Mouse (Mus musculus) spleen, postnatal 4 days (tissue): Measurements from ENCODE around the gene Cul7.
A peak's percentile ranks its signal among the peaks of the same experiment; 100 is the strongest.

Source experiments
- DNase-seq, 2 experiments: peaks; one replicate each; pipeline ENCODE4 v3.0.0; 2022; ENCODE audit warnings: low spot score in 2 of 2

Gene Cul7

DNA sequence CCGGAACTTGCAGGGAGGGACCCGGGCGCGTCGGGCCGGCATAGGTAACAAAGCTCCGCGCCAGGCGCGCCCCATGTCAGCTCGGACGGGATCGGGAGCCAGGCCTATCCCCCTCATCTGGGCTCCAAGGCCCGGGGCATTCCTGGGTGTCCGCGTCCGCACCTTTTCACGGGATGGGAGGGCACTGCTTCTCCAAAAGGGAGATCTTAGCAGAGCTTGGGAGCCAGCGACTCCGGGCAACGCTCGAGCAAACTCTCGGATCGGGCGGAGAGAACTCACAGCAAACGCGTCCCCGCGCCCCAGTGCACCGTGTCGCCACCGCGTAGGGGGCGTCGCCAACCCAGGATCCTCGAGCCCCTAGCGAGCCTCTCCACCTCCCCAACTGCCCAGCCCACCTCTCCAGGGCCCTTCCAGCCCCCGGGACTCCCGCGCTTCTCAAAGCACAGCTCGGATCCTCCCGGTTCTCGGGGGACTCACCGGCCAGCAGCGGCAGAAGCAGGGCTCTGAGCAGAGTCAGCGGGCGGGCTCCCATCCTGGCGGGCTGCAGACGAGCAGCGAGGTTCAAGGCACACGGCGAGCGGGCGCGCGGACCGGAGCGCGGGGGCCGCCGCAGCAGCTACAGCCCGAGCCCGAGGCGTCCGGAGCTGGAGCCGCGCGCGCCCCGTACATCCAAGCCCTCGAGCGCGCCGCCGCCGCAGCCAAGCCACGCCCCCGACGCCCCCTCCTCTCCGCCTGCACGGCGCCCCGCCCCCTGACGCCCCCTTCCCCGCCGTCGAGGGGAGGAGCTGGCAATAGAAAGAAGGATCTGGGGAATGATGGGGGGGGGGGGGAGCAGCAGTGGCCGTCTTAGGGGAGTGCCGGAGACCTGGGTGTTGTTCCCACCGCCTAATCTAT is 21.1 kb upstream of the Cul7 start, which contains the start of gene Ptk7:
Gene Ptk7, minus strand, starts transcription at position 714 of the 894 bp plus-strand sequence.
- peak; percentile 45 to 69 for DNase-seq

DNA sequence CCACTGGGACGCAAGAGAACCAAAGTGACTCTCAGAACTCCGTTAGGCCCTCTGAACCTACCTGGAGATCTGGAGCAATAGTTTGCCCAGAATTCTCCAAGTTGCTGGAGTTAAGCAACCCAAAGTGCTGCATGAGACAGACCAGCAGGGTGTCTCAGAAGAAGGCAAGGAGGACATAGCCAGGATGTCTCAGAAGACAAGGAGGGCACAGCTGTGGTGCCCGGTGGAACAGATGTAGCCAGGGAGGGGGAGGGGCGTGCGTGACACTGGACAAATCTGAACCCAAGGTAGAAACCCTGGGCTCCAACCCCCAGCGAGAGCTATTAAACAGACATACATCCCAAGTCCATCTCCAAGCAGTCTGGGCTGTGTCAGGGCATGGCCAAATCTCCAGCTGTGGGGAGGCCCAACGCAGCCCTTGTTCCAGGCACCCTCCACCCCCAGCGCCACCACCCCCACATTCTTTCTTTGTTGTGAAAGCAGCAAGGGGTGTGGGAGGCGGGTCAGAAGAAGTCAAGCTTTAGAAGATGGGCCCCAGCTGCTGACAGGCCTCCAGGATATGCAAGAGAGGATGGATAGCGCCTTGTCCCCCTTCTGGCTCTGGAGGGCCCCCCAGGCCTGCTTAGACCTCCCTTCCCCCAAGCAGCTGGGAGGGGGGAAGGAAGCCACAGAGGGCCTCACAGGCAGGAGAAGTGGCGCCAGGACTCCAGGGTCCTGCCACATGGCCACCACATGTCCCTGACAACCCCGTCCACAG is 20.3 kb upstream of the Cul7 start:
- DNase-seq: peak in 1 of 2 experiments; percentile 34

- DNase-seq: peak in 1 of 2 experiments; percentile 36
These were observed 13.2 kb upstream of the Cul7 start for GRCm38 (mm10) chr17:46636831-46637523.

DNA sequence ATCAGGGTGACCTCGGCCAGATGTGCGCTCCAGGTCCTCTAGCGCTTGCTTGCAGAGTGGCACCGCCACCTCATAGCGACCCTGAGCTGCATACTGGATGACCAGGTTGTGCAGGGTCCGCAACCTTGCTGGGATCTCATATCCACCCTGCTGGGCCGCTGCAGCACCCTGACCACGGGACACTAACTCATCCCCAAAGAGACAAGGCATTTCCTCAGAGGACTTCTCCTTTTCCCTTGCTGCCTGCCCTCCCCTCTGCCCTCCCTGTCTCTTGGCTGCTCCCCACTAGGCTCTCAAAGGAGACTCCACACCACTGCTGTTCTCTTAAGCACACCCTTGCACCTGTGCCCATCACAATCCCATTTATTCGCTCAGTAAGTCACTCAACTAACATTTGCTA is 10.2 kb upstream of the Cul7 start:
- DNase-seq: no peak

DNA sequence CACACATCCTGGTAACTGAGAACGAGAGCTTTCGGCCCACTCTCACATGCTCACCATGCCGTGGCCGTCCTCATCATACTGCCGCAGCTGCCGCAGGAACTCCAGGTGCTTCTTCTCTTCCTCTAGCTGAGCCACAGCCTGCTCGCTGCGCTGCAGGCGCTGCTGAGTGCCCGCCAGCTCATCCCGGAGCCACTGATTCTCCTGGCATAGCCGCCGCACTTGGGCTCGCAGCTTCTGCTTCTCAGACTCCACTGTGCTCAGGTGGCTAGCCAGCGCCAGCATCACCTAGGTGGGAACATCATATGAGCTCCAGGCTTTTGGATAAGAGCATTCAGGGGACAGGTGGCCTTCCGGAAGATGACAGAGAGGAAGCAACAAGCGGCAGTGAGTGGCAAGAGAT is 8.1 kb upstream of the Cul7 start:
- DNase-seq: no peak

- no peak for DNase-seq
These were observed 5.9 kb upstream of the Cul7 start for GRCm38 (mm10) chr17:46644152-46644805.

GRCm38 (mm10) chr17:46644916-46645475 is 5.1 kb upstream of the Cul7 start:
- DNase-seq: no peak

GRCm38 (mm10) chr17:46645561-46646321 is 4.4 kb upstream of the Cul7 start, which contains the start of the genes Klc4 and Mrpl2:
Gene Klc4, minus strand, starts transcription at chr17:46646022.
Gene Mrpl2, plus strand, starts transcription at chr17:46646229.
- peak; percentile 98 to 99 for DNase-seq

- DNase-seq: no peak
These were observed 3.8 kb upstream of the Cul7 start for GRCm38 (mm10) chr17:46646322-46646662.

DNA sequence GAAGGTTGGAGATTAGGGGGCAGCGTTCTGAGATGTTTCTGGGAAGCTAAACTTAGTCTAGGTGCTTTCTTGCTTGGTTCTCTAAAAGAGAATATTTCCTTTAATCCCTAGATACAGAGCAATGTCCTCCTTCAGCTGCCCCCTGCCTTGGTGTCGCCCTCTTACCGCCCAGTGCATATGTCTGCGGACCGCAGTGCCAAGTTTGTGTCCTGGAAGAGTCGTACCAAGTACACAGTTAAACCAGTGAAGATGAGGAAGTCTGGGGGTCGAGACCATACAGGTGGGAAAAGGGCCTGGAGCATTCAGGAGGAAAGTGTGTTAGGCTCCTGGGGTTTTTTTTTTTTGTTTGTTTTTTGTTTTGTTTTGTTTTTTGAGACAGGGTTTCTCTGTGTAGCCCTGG is 2.9 kb upstream of the Cul7 start:
- no peak for DNase-seq

DNA sequence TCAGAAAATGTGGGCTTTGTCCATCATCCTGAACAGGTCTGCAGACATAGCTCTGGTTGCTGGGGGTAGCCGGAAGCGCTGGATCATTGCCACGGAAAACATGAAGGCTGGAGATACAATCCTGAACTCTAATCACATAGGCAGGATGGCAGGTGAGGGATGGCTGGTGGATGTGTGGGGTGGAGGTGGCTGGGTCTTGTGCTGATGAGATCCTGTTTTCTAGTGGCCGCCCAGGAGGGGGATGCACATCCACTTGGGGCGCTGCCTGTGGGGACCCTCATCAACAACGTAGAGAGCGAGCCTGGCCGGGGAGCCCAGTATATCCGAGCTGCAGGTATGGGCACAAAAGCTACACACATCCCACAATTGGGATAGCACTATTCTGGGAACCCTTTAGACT is 1.7 kb upstream of the Cul7 start:
- no peak for DNase-seq

- DNase-seq: peak in 1 of 2 experiments; percentile 62
These were observed 326 bp upstream of the Cul7 start for GRCm38 (mm10) chr17:46649811-46650210.

GRCm38 (mm10) chr17:46651292-46651691 is 1.2 kb downstream of the Cul7 start:
- DNase-seq: peak in 1 of 2 experiments; percentile 59

DNA sequence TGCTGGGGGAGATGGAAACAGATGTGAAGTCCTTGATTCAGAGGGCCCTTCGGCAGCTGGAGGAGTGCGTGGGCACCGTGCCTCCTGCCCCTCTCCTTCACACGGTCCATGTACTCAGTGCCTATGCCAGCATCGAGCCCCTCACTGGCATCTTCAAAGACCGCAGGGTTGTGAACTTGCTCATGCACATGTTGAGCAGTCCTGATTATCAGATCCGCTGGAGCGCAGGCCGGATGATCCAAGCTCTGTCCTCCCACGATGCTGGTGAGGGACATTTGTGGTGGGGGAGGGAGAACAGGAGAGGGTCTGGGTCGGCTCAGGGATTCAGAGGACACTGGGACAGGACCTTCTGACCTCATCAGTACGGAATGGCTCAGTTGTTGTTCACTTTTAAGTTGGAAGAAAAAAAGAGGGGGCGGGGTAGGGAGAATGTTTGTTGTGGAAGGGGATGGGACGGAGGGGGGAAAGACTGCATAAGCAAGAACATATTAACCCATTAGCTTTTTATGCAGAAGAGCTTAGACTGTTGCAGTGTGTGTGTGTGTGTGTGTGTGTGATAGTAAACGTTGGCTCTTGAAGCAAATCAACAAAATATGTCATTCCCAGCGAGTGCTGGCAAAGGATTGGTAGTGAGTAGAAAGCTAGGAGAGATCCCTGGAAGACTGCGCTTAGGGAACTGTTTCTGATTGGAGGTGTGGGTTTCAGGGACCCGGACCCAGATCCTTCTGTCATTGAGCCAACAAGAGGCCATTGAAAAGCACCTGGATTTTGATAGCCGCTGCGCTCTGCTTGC is 1.8 kb downstream of the Cul7 start:
- peak in 1 of 2 experiments; percentile 60 for DNase-seq

- no peak for DNase-seq
These were observed 5.9 kb downstream of the Cul7 start for GRCm38 (mm10) chr17:46656054-46656453.

GRCm38 (mm10) chr17:46661351-46661750 is 11.2 kb downstream of the Cul7 start:
- no peak for DNase-seq

- no peak for DNase-seq
These were observed 11.8 kb downstream of the Cul7 start for GRCm38 (mm10) chr17:46661981-46662380.

GRCm38 (mm10) chr17:46662730-46663129 is 12.6 kb downstream of the Cul7 start:
- no peak for DNase-seq

DNA sequence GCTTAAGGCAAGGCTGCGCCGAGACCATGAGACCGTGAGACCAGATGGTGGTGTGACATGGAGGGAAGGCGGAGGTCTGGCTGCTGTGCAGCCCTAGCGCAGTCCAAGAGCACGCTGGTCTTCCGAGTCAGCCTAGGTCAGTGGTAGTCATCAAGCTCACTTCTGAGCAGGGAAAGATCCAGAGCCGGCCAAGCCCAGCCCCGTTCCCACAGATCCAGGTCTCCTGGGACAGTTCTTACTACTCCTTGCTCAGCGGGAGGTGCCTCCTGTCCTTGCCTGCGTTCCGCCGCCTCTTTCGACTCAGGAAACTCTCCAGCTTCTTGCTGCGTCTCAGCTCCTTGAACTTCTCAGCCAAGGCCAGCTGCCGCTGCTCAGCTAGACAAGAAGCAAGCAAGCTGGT is 17.6 kb downstream of the Cul7 start:
- no peak for DNase-seq

- no peak for DNase-seq
These were observed 19.8 kb downstream of the Cul7 start for GRCm38 (mm10) chr17:46669911-46670310.
